Mouse (Mus musculus): ENCODE results near the gene Reln. TPM values are rescaled to one million over a fixed set of nuclear protein-coding genes. Genes with fewer than 3 reads are reported as not detected.

Reln gene
- total RNA-seq, 1 experiment from 2014 or later = 2.5 TPM

DNA sequence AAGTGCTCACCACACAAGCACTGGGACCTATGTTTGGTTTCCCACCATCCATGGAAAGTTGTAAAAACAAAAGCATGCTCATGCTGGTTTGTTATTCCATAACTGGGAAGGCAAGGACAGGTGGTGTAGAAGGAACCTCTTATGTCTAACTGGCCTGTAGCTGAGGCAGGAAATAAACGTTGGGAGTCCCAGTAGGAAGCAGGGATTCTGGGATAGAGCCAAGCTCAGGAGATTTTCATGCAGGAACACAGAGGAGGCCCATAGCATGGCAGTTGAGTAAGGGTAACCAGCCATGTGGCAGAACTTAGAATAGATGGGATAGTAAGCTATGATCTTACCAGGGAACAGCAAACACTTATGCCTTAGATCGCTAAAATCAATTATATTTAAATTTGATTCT lies 120.6 kb downstream of the Reln start:
- DNase-seq = no peak

DNA sequence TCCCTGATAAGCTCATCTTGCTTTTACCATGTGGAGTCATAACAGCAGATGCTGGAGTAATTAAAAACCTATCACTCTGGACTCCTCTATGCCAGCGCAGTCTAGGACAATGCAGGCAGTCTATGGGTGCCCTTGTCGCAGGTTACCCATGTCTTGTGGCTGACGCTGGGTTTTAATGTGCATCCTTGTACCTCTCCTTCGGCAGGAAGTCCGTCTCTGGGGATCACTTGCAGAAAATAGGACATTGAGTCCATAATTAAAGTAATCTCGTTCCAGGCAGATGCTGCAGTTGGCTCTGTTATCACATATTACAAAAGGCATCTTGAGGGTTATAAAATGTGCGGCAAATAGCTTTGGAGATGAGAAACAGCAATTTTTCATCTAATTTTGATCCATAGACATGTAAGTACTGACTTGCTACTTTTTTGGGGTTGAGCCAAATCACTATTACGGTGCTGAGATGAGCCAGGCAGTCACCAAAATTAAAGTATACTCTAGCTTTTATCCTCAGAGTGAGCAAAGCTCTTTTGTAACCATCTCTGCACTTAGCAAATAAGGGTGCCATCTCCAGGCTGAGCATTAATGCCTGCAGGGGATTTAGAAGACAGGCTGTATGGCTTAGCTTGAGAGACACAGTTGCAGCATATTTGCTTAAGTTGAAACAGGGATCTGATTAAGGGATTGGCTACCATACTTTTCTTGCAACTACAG lies 136.0 kb downstream of the Reln start:
- DNase-seq = no peak

DNA sequence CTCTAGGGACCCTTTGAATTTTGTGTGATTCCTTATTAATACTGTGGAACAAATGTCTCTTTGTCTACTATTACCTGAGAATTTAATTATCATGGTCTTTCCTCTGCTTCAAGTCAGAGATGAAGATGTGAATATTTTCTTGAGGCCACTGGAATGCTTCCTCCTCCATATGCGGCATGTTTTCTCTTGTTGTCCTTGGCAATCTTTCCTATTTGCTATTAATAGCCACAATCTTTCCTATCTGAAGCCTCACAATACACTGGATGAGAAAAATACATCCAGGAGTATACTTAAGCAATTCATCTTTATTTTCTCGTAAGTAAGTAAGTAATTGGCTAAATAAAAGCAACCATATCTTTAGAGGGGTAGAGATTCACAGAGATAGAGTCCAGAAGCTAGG lies 146.6 kb downstream of the Reln start:
- DNase-seq = no peak

DNA sequence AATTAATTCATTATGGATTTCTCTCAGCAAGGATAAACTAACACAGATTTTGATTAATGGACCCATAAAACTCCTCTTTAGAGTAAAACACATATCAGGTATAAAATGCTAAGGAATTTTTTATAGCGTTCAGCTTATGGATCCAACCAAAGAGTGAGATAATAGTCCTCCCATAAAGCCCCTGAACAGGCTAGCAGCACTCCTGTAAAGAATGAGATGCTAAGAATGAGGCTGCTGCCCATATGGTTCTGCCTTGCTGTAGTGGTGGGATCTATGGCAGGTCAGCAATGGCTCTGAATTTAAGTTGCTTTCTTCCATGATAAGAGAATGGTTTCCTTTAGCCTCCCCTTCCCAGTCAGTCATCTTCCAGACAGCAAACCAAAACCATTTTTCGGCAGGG lies 147.6 kb downstream of the Reln start:
- no peak for DNase-seq

DNA sequence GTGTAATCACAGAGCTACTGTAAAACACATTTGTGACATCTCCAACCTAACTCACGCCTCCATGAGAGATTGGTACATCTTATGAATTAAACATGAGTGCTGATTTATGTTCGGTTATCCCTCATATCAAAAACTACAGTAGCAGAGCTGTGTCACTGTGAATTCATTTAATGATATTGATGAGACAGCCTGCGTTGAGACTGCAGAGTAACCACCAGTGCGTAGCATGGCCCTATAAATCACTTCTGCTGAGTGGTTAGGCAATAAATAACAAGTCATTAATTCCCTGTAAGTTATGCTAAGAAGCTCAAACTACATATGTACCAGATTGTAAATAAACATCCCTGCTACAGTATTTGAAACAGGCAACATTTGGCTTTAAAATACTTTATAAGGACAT lies 148.0 kb downstream of the Reln start:
- no peak for DNase-seq

DNA sequence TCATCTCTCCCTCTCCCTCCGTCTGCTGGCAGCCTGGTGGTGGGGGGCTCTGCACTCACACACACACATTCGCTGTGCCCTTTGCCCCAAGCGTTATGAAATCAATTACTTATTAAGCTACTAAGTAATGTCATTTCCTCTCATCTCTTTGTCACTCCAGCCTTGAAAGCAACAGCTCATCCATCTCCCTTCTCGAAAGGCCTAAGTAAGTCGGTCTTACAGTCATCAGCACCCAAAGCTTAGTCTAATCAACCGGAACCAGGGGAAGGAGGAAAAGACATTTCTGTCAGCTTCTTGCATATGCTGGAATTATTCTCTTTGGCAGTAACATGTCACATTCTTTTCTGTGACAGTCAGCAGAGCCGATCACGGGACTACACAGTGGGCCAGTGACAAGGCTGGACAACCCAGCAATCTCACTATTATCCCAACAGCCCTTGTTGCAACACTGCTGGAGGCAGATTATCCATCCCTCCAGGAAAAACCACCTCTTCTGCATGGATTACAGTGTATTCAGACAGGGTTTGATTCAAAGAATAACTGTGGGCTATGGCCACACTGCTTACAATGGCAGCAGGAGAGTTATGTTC lies 149.1 kb downstream of the Reln start:
- DNase-seq = no peak

DNA sequence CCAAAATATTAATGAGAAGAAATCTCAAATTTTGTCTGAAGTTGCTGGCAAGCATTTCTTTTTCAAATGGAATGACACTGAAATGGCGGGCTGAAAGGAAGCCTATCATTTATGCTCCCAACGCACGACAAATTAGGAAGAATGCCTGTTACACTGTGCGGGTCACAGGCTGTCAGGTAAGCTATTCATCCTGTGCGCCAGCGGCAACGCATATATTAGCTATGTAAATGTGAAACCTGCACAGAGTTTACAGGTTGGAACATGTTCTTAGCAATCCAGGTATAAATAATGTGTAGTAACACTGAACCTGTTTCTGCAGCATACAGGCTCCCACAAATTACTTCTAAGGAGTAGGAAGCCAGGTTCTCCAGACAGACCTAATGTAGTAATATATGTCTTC lies 152.7 kb downstream of the Reln start:
- DNase-seq = no peak

DNA sequence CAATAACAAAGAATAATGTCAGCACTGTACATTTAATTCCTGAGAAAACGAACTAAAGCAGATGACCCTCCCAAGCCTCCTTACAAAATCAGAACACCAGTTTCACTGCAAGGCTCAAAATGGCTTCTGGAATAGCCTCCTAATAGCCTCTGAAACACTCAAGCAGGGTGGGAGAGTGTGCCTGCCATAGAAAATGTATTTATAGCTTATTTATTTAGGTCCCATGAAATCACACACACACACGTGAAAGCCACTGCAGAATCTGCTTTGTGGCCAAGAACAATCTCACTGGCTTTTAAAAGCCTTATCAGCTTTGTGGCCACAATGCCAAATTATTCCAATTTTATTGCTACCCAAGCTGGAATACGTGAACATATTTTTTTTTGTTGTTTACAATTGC lies 154.2 kb downstream of the Reln start:
- DNase-seq = no peak

DNA sequence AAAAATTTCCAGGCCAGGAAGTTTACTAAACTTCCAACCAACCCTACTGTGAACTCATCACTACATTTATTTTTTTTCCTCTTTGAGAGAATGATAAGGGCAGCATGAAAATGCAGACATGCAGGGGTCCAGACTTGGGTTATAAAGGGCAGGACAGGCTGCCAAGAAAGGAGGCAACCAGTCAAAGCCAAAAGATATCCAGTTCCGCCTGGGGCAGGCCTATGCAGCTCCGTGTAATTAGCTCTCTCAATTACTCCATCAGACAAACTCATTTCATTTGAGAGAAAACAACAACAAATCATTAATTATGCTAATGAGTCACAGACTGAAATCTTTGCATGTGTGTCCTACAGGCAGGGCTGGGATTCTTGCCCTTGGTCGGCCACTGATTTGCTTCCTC lies 156.9 kb downstream of the Reln start:
- DNase-seq = no peak

DNA sequence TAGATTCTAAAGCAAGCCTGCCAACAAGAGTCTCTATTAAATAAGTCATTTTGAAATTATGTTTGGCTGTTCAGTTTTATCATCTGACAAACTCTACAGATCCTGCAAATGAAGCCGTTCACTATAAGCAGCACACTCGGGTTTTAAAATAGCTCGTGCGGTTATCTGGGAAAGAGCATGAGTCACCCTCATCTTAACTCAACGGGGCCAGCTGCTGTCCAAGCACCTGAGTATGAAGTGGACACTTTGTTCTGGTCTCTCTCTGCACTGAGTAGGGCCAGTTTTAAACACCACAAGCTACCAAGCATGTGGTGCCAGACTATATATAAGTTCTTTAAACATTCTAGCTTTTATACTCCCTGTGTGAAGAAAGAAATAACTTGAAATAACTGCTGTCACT lies 168.0 kb downstream of the Reln start:
- DNase-seq = no peak

DNA sequence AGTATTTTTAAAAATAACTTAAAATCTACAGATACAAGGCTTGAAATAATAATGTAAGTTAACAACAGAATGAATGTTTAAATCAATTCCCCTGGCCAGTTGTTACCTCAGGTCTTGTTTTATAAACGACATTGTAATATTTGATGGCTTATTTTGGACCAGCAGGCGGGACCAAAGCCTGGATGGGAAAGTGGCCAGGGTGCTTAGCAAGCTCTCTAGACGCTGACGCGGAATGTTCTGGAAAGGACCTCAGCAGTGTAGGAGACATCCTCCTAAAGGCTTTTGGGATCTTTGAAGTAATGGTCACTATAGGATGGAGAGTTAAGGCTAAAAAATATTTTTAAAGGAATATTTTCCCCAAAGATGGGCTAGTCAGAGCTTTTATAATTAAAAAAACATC lies 173.2 kb downstream of the Reln start:
- DNase-seq = no peak

DNA sequence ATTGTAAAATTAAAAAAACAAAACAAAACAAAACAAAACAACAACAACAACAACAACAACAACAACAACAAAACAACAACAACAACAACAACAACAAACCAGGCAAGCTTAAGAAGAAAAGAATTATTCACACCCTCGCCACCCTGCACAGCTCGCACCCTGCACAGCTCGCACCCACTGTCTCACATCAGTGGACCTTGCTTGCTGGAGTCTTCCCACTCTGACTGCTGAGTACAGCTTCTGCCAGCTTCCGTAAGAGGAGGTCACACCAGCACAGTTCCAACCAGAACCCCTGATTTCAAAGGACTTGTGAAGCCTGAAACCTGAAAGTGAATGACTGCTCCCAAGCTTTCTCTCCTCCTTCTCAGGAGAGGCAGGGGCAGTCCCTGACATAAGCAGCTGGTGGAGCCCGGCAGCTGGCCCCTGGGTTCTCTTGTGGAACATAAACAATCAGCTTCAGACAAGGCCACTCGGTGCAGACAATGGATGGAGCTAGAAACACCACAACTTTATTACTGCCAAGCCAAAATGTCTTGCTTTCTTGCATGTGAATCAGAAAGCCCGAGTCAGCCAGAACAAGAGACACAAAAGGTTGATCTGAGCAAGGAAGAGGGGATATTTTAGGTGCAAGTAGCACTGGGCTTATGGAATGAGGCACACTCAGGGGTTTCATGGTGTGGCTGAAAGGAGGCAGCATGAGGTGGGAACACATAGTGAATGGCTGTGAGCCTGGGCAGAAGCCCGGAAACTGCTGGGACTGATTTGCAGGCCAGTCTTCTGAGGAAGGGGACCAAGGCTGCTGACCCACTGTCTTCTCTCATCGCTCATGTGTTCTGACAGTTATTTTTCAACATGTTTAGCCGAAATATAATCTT lies 180.2 kb downstream of the Reln start:
- no peak for DNase-seq

DNA sequence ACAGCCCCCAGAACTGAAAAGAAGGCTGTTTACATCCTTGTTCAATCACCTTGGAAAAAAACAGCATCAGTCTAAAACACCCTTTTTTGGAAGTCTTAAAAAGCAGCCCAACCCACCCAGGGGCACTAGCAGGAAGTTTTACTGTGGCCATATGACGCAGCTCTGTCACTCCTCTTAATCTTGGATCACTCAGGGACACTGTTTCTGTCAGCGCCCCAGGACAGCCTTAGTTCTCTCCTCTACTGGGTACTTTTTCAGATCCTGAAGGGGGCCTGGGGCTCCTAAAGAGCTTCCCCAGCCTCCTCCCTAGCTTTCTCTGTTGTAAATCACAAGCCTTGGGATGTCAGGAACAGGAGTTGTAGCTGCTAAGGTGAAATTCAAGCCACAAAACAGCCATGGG lies 183.6 kb downstream of the Reln start:
- DNase-seq = no peak

DNA sequence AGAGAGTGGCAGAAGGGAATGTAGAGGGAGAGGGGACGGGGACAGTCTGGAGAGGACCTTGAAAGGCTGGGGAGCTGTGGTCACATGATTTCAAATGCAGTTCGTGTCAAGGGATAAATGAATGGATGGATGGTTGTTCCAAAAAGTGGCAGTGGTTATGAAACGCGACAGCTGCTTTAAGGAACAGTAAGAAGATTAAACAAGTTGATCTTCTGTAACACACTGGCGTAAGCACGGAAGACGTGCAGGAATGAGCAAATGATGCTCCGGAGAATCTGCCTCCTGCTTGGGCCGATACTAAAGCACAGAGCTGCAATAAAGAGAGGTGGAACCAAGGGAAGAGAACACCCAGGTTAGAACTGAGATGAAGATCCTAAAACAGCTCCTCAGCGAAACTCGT lies 185.7 kb downstream of the Reln start:
- DNase-seq = no peak

DNA sequence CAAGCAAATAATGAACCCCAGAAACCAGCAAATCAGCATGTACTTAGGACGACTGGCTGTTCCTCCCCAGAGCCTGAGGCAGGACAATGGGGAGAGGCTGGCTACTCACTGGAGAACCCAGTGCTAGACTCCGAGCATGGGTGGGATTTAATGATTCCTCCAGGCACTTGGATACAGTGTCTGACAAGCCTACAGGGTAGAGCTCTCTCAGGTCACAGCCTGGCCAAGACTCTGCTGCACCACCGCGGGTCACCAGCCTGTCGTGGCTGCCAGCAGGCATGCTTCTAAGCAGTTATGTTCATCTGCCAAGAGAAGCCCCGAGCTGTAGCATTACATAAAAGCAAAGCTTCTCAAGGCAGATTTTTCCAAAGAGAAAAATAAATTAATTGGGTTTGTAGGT lies 190.9 kb downstream of the Reln start:
- no peak for DNase-seq

DNA sequence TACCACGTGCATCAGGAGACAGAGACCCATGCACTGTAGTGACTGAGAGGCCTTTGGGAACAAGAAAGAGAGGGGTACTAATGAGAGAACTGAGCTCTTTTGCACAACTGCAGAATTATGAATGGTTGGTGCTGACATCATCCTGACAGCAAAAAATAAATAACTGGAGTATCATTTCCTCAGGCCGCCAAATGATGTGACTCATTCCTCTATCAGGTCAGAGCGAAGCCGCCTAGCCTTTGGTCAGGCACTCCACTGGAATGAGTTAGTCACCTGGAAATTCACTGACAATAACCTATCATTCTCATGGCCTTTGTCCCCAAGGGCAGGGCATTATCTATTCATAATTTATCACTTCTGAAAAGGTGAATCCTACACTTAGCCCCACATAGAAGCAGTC lies 202.7 kb downstream of the Reln start:
- peak; percentile 44 for DNase-seq

DNA sequence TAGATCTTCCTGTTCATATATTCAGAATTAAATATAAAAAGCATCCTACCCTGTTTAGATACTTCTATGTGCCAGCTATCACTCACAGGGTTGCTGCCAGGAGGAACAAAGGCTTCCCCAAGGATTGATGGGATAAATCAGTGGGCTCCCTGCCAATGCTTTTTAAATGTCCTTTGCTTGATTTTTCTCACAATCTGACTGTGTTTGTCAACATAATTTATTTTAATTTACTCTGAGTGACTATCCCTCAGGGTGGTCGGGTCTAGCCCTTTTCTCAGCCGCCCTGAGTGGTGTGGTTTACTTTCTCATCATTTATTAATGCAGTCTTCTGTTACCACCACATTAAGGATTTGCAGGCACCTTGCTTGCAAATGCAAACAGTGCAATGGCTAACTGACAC lies 205.5 kb downstream of the Reln start:
- DNase-seq = no peak

DNA sequence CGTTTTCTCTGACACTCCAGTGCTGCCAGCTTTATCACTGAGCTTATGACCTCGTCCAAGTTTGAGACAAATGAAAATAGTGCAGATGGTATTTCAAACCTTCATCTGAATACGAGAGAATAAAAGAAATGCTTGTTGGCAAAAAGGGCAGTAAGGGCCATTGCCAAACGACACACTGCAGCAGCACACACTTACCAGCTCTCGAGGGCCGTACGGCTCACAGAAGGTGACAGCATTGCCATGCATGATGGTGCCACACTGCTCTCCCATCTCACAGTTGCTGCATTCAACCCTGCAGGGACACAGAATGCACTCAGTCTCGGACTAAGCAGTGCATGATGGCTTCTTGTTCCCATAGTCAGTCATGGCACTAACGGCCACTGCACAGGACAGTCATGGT lies 210.1 kb downstream of the Reln start:
- no peak for DNase-seq

DNA sequence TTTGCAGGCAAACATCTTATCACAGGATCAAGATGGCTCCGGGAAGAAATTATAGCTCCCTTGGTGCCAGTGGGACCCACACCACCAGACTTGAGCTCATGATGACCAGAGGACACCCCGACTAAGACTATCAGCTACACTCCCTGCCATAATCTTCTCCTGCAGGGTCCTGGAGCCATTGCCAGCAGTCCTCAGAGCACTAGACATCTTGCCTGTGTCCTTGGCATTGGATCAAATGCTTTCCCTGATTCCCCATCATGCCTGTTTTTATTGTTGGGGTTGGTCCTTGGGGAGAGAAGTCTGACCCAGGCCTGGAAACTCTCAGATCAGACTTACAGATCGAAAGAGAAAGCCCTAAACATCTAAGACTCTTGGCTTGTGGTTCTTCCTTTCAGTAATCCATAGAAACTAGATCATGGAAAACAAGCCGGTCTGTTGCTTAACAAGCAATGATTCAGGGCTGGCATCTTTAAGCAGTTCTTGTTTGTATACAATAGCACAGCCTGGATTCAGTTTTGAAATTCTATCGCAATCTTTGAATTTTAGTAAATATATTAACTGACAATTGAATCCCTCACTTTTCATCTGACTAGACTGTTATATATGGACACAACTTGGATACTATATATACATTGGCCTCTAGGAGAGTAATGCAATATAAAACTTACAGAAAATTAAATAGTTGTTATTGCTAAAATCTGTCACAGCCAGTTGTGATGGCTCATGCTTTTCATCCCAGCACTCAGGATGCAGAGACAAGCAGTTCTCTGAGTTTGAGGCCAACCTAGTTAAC lies 212.6 kb downstream of the Reln start:
- DNase-seq = no peak

DNA sequence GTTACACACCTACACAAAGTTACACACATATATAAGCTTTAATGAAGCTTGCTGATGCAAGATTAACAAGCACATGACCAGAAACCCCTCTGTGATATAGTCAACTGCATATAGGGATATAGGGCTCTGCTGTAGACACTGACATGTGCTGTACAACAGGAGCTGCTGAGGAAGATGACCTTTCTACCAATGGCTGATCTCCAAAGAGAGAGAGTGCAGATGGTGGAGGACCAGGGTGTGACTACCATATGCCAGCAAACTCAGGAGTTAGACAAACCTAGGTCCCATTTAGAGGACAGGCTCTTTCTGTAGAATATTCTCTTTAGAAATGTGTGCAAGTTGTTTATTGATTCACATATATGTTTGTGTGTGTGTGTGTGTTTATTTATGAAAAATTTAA lies 216.9 kb downstream of the Reln start:
- no peak for DNase-seq

DNA sequence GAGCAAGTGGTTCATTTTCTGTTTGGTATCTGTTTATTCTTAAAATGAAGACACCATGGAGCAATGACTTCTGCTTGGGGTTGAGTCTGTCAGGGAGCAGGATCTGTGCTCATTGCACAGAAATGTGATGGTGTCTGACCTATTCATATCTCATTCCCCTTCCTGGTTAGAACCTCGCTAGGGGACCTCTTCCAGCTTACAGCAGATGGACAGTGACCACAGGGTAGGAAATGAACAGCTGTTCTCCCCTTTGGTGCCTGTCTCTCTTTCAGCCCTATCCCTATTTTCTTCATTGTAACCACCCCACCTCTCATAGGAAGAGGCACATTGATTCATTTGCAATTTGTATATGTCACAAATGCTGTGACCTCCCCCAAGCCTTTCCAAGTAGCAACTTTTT lies 225.2 kb downstream of the Reln start:
- no peak for DNase-seq

DNA sequence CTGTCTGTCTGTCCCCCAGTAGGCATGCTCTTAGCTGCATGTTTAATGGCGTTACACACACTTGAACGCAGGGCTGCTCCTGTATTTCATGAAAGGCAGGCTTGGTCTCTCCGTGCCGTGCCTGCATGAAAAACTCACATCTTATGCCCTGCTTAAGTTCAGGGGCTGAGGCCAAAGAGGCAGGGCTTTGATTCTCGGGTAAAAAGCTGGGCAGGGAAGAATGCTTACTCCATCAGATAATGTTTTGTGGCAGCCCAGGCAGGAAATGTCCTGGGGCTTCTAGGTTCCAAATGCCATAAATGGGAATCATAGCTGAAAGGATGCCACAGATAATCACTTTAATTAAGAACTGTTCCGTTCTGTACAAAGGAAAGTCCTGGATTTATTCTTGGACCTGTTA lies 226.0 kb downstream of the Reln start:
- no peak for DNase-seq

DNA sequence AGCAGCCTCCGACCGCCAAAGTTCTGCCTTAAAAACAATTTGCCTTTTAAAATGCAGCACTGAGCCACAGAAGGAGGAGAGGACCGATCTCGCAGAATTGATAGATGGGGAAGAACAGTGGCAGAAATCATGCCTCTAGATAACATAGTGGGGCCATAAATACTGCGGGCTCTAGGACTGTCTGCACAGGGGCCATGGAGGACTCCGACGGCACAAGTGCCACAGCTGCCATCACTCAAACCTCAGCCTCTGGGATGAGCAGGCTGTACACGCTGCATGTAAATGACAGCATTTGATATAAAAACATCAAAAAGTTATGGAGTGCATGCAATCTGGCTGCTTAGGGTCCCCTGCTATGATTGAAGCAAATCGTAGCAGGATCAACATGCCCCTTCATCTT lies 227.6 kb downstream of the Reln start:
- DNase-seq = no peak
